Mouse (Mus musculus): ENCODE data around the gene Ccnjl. TPM values are rescaled to one million over a fixed set of nuclear protein-coding genes. Genes with fewer than 3 reads are reported as not detected.

The Ccnjl gene
- polyA plus RNA-seq, 1 experiment, result 46.5 TPM

DNA sequence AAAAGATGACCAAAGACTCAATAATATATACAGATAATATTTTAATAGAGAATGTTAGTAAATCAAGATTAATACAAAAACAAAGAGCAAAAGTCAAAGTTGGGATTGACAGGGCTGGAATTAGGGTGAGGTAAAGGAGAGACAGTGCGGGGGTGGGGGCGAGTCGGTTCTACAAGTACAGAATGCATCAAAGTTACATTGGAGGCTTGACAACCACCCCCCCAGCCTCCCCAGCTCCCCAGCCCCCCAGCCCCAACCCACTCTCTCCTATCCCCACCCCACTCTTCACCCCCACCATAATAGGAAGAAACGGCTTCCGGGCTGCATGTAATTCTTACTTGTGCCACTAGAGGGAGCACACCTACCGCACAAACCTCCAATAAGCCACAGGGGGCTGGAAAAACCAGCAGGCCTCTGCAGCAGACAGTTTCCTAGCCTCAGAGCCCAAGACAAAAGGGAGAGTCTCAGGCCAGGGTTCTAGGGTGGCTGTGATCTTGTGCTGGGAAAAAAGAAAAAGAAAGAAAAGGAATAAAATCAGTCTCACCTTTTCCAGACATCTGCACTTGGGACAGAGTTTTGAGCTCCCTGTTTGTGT lies 34.7 kb upstream of the Ccnjl start:
- 0 out of 2 replicates have a peak, but pooled peaks cover 8% of the 10 kb centered on the region for H3K9me3 ChIP-seq
- no peak for TF ChIP-seq GATA1 (IDR thresholded peaks at IDR 0.05; ENCODE audit: borderline replicate concordance, low read length)
- TF ChIP-seq FLI1 (IDR thresholded peaks at IDR 0.05; ENCODE audit: low read length), result no peak
- H3K27me3 ChIP-seq (replicated peaks), result peaks cover 12% of the 10 kb centered on the region
- peak overlapping the region; percentile 38 for H3K4me3 ChIP-seq (replicated peaks)
- peaks cover 35% of the 10 kb centered on the region for H3K4me1 ChIP-seq
- no peaks in the 10 kb centered on the region for H3K36me3 ChIP-seq (replicated peaks; ENCODE audit: low read length)

DNA sequence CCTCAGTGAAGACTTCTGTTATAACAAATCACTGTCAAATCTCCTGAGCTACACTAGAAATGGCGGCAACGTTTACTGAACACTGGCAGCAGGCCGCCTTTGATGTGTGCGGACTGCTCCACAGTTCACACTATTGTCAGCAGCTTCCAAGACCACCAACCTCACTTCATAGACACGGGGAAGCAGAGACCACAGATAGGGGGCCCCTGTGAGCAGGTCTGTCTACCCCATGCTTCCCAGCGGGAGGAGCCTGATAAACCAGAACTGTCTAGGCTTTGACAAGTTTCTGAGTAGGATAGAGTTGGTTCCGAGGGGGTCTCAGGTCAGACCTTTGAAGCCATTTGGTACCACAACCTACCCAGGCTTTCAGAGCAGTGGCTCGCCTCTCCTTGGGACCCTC lies 33.5 kb upstream of the Ccnjl start:
- TF ChIP-seq GATA1 (IDR thresholded peaks at IDR 0.05; ENCODE audit: borderline replicate concordance, low read length), result no peak
- TF ChIP-seq FLI1 (IDR thresholded peaks at IDR 0.05; ENCODE audit: low read length), result no peak
- Histone ChIP-seq H3K4me3 (replicated peaks) (no peak overlapping the region), H3K4me1 (peaks cover 35% of the 10 kb centered on the region), H3K36me3 (replicated peaks; ENCODE audit: low read length) (no peaks in the 10 kb centered on the region), H3K9me3 (0 out of 2 replicates have a peak, but pooled peaks cover 8% of the 10 kb centered on the region), H3K27me3 (replicated peaks) (peaks cover 12% of the 10 kb centered on the region)

DNA sequence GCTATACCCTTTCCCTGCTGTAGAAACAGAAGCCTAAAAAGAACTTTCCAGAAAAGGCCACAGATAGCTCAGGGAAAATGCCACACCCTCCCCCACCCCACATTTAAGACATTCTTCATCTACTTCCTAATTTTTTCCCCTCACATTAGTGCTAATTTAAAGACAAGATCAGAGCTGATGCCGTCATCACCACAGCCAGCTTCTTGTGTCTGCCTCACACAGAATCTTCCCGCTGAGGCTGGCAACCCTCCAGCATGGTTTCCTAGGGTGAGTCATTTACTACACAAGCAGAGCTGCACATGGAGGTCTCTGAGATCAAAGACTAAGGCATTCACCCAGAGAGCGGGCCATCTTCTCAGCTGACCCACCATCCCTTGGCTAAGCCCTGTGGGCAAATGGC lies 33.1 kb upstream of the Ccnjl start:
- H3K4me1 ChIP-seq, result peaks cover 35% of the 10 kb centered on the region
- 0 out of 2 replicates have a peak, but pooled peaks cover 8% of the 10 kb centered on the region for H3K9me3 ChIP-seq
- TF ChIP-seq GATA1 (IDR thresholded peaks at IDR 0.05; ENCODE audit: borderline replicate concordance, low read length) (no peak), FLI1 (IDR thresholded peaks at IDR 0.05; ENCODE audit: low read length) (no peak)
- no peak overlapping the region for H3K4me3 ChIP-seq (replicated peaks)
- peaks cover 9% of the 10 kb centered on the region for H3K27me3 ChIP-seq (replicated peaks)
- H3K36me3 ChIP-seq (replicated peaks; ENCODE audit: low read length), result no peaks in the 10 kb centered on the region

DNA sequence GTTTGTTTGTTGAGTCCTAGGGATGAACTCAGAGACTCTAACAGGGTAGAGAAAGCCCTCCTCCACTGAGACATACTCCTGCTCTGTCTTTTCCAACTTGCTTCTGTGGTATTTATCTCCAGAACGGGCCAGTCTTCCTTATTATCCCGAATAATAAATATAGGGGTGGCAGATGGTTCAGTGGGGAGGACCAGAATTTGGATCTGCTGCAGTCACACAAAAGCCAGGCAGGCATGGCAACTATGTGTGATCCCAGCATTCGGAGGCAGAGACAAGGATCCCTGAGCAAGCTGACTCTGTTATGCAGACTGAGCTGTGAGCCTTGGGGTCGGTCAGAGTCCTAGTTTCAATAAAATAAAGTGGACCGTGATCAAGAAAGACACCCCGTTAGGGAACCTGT lies 27.3 kb upstream of the Ccnjl start:
- H3K36me3 ChIP-seq (replicated peaks; ENCODE audit: low read length), result no peaks in the 10 kb centered on the region
- TF ChIP-seq GATA1 (IDR thresholded peaks at IDR 0.05; ENCODE audit: borderline replicate concordance, low read length), result no peak
- no peak for TF ChIP-seq FLI1 (IDR thresholded peaks at IDR 0.05; ENCODE audit: low read length)
- 0 out of 2 replicates have a peak, but pooled peaks cover 8% of the 10 kb centered on the region for H3K9me3 ChIP-seq
- H3K4me3 ChIP-seq (replicated peaks), result no peak overlapping the region
- peaks cover 7% of the 10 kb centered on the region for H3K4me1 ChIP-seq
- peaks cover 2% of the 10 kb centered on the region for H3K27me3 ChIP-seq (replicated peaks)

DNA sequence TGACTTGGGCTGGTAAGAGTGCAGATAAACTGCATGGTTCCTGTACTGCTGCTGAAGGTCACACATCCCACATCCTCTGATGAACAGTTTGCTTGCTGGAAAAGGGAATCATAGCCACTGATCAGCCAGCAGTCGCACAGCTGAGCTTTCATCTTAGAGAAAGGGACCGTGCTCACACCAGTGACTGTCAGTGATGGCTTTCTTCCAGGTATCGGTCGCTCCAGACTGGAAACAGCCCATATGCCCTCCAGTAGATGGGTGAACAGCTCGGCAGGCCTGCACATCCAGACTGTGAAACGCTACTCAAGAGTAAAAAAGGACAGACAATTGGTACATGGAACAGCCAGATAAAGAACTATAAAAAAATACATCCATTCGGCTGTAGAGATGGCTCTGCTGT lies 23.4 kb upstream of the Ccnjl start:
- Histone ChIP-seq H3K4me1 (peaks cover 21% of the 10 kb centered on the region), H3K36me3 (replicated peaks; ENCODE audit: low read length) (no peaks in the 10 kb centered on the region), H3K4me3 (replicated peaks) (no peak overlapping the region), H3K9me3 (no peaks in the 10 kb centered on the region), H3K27me3 (replicated peaks) (no peaks in the 10 kb centered on the region)
- TF ChIP-seq FLI1 (IDR thresholded peaks at IDR 0.05; ENCODE audit: low read length), result no peak
- TF ChIP-seq GATA1 (IDR thresholded peaks at IDR 0.05; ENCODE audit: borderline replicate concordance, low read length), result no peak

DNA sequence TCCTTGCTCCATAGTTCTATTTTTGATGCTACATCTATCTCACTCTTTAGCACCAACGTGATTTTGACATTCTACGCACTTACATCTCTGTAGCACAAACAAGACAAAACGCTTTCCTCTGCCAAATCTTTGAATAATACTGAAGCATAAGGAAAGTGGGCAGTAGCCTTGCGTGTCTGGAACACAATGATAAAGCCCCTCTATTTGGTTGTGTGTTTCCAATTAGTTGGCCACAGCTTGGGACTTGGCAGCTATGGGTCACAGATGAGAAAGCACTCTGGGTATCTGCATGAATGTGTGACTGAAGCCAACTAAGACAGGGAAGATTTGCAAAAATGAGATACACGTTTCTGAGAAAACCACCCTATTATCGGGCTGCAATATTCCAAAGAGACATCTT lies 20.6 kb upstream of the Ccnjl start:
- Histone ChIP-seq H3K9me3 (no peaks in the 10 kb centered on the region), H3K27me3 (replicated peaks) (peaks cover 4% of the 10 kb centered on the region), H3K4me3 (replicated peaks) (no peak overlapping the region), H3K36me3 (replicated peaks; ENCODE audit: low read length) (no peaks in the 10 kb centered on the region), H3K4me1 (peaks cover 38% of the 10 kb centered on the region)
- TF ChIP-seq FLI1 (IDR thresholded peaks at IDR 0.05; ENCODE audit: low read length), result no peak
- no peak for TF ChIP-seq GATA1 (IDR thresholded peaks at IDR 0.05; ENCODE audit: borderline replicate concordance, low read length)

DNA sequence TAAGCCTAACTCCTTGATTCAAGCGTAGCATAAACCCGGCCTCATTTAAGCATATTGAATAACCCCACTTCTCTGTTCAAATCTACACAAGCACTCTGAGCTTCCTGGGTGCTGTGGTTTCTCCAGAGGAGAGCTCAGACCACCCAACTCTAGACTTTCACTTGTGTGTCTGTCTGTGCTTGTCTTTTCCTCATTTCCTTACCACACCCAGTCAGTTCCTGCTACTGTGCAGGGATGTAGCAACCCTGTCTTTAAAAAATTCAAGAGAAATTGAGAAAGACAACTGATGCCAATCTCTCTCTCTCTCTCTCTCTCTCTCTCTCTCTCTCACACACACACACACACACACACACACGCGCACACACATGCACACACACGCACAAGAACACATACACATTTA lies 18.7 kb upstream of the Ccnjl start:
- TF ChIP-seq FLI1 (IDR thresholded peaks at IDR 0.05; ENCODE audit: low read length) (no peak), GATA1 (IDR thresholded peaks at IDR 0.05; ENCODE audit: borderline replicate concordance, low read length) (no peak)
- peaks cover 11% of the 10 kb centered on the region for H3K9me3 ChIP-seq
- H3K27me3 ChIP-seq (replicated peaks), result peaks cover 5% of the 10 kb centered on the region
- H3K4me3 ChIP-seq (replicated peaks), result no peak overlapping the region
- H3K36me3 ChIP-seq (replicated peaks; ENCODE audit: low read length), result no peaks in the 10 kb centered on the region
- peaks cover 39% of the 10 kb centered on the region for H3K4me1 ChIP-seq

DNA sequence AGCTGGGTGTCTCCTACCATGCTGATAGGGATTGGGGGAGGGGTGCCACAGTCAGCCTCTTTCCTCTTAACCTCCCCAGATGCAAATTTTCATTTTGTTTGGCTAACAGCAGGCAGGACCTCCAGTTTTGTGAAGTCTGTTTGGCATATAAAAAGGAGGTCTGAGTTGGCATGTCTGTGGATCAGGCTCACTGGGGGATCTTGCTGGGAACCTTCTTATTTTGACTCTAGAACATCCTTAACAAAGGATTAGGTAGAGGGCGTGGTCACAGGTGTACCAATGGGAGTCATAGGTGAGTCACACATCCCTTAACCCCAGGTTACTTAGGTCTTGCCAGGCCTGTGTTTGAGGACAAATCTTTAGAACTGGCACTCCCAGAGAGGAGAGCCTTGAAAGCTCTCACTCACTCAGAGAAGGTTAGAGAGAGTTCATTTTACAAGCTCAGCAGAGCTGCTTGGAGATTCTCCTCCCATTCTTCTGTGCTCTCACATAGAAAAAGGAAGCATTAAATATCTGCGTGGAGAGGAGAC lies 15.9 kb upstream of the Ccnjl start:
- Histone ChIP-seq H3K4me1 (peaks cover 42% of the 10 kb centered on the region), H3K27me3 (replicated peaks) (peaks cover 9% of the 10 kb centered on the region), H3K4me3 (replicated peaks) (no peak overlapping the region), H3K9me3 (peaks cover 22% of the 10 kb centered on the region), H3K36me3 (replicated peaks; ENCODE audit: low read length) (no peaks in the 10 kb centered on the region)
- TF ChIP-seq FLI1 (IDR thresholded peaks at IDR 0.05; ENCODE audit: low read length), result no peak
- no peak for TF ChIP-seq GATA1 (IDR thresholded peaks at IDR 0.05; ENCODE audit: borderline replicate concordance, low read length)

DNA sequence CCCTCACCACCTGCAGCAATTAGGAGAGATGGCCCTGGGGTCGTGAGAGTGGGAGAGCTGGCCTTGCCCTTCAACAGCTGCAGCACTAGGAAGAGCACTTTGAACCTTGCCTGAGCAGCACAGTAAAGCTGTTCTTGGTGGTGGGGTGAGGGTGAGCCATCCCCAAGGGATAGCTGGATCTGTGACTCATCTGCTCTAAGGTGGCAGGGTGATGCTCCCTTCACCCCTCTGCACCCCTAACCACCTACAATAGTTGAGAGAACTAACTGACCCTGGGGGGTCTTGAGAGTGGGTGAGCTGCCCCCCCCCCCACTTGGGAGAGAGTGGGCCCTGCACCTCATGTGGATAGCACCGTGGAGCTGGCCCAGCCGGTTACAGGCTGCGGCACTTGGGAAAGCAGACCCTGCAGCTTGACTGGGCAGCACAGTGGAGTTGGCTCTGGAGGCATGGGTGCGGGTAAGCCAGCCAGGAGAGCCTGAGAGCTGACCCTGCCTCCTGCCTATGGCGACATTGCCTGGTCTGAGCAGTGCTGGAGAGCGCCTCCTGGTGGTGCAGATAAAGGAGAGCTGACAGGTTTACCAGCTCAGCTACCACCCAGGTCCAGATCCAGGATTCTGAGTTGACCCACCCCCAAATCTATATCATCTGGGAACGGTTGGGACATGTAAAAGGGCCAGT lies 12.1 kb upstream of the Ccnjl start:
- peak overlapping the region; percentile 60 for H3K4me3 ChIP-seq (replicated peaks)
- H3K36me3 ChIP-seq (replicated peaks; ENCODE audit: low read length), result no peaks in the 10 kb centered on the region
- H3K9me3 ChIP-seq, result peaks cover 23% of the 10 kb centered on the region
- peaks cover 28% of the 10 kb centered on the region for H3K4me1 ChIP-seq
- peaks cover 9% of the 10 kb centered on the region for H3K27me3 ChIP-seq (replicated peaks)
- TF ChIP-seq GATA1 (IDR thresholded peaks at IDR 0.05; ENCODE audit: borderline replicate concordance, low read length) (no peak), FLI1 (IDR thresholded peaks at IDR 0.05; ENCODE audit: low read length) (no peak)

DNA sequence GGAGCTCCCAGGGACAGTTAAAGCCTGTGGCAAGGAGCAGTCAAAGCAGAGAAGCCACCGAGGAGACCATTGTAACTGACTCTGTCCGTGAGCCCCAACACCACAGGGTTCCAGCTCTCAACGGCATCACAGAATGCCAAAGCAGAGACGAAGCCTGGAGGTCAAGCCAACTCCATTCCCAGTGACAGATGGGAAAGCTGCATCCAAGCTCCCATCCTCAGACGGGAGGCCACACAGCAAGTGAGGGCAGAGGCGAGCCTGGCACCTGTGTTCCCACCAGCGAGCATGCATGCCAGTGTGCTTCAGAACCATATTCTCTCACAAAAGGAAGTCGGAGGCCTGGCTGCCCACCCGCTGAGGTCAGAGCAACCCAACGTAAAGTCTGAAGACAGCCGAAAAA lies 10.9 kb upstream of the Ccnjl start:
- no peaks in the 10 kb centered on the region for H3K36me3 ChIP-seq (replicated peaks; ENCODE audit: low read length)
- no peak for TF ChIP-seq FLI1 (IDR thresholded peaks at IDR 0.05; ENCODE audit: low read length)
- TF ChIP-seq GATA1 (IDR thresholded peaks at IDR 0.05; ENCODE audit: borderline replicate concordance, low read length), result no peak
- H3K4me1 ChIP-seq, result peaks cover 19% of the 10 kb centered on the region
- no peak overlapping the region for H3K4me3 ChIP-seq (replicated peaks)
- H3K27me3 ChIP-seq (replicated peaks), result peaks cover 5% of the 10 kb centered on the region
- H3K9me3 ChIP-seq, result peaks cover 23% of the 10 kb centered on the region
